Mouse (Mus musculus): ENCODE data around the gene Glipr1l2. TPM values are rescaled to one million over a fixed set of nuclear protein-coding genes. Genes with fewer than 3 reads are reported as not detected.
"Not testable (repeated sequence)": the region's sequence is repeated elsewhere in the genome, so short reads cannot be mapped to it uniquely, and the experiment has no call there.

Glipr1l2 gene
- total RNA-seq (2021) = not detected

DNA sequence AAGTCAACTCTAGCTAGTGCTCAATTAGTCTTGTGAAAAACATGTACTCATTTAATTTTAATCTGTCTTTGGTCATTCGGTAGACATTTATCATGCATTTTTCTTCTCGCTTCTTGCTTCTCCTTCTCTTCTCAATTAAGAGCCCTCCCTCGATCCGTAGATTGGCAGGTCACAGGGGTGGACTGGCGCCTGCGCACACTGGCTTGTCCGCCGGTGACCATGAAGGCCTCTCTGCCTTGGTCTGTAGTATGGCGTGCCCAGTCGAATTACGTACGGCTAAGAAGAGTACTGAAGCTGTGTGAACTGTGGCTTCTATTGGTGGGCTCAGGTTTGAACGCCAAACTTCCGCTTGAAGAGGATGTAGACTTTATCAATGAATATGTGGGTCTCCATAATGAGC is at the start of gene Glipr1l2:
Gene Glipr1l2, plus strand, starts transcription at position 198 of the 400 bp plus-strand sequence.
- no peak for DNase-seq (ENCODE audit: extremely low spot score in 1 of 2, low spot score in 2 of 2)
- intact Hi-C loops (cut with DNase I) = no loop called here

DNA sequence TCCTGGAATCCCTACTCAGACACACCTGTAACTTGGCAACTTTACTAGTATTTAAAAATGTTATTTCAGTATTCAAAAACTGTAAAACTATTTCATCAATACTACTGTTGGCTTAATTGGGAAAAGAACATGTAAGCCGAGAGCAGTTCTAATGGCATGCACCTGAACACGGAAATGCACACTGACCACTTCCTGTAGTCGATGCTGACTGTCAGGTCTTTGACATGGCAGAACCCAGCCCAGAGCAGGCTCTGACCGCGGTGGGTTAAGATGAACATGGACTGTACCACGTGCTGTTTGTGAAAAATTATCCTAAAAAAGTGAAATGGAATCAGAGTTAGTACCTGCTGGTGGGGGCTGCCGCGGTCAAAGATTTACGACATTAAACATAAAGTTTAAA is 39.6 kb upstream of the Glipr1l2 start:
- intact Hi-C loops (cut with DNase I); DNase-seq (ENCODE audit: extremely low spot score in 1 of 2, low spot score in 2 of 2): not testable (repeated sequence)

- DNase-seq (ENCODE audit: extremely low spot score in 1 of 2, low spot score in 2 of 2); intact Hi-C loops (cut with DNase I): not testable (repeated sequence)
Measured at GRCm38 (mm10) chr10:112044283-112044682, 38.9 kb upstream of the Glipr1l2 start.

GRCm38 (mm10) chr10:112051220-112051619 is 31.9 kb upstream of the Glipr1l2 start:
- no peak for DNase-seq (ENCODE audit: extremely low spot score in 1 of 2, low spot score in 2 of 2)
- intact Hi-C loops (cut with DNase I) = no loop called here

GRCm38 (mm10) chr10:112051956-112052355 is 31.2 kb upstream of the Glipr1l2 start:
- DNase-seq (ENCODE audit: extremely low spot score in 1 of 2, low spot score in 2 of 2) = peak in 1 of 2 experiments; percentile 18
- intact Hi-C loops (cut with DNase I) = not testable (repeated sequence)

- intact Hi-C loops (cut with DNase I) = loop anchor here (5.0 kb wide), 2 partner anchors 47 to 102 kb away; partner anchors contain the start of genes Caps2 and Glipr1l3
- DNase-seq (ENCODE audit: extremely low spot score in 1 of 2, low spot score in 2 of 2) = peak; percentile 76 to 87
Measured at GRCm38 (mm10) chr10:112059702-112060582, 23.2 kb upstream of the Glipr1l2 start, which contains the start of gene Glipr1l1. TSS of gene Glipr1l1 (plus strand) at chr10:112060189.

GRCm38 (mm10) chr10:112060583-112060934 is 22.6 kb upstream of the Glipr1l2 start:
- intact Hi-C loops (cut with DNase I) = loop anchor here (5.0 kb wide), 2 partner anchors 47 to 102 kb away; partner anchors contain the start of genes Caps2 and Glipr1l3
- DNase-seq (ENCODE audit: extremely low spot score in 1 of 2, low spot score in 2 of 2) = not testable (repeated sequence)

- intact Hi-C loops (cut with DNase I) = no loop called here
- no peak for DNase-seq (ENCODE audit: extremely low spot score in 1 of 2, low spot score in 2 of 2)
Measured at GRCm38 (mm10) chr10:112080044-112080443, 3.1 kb upstream of the Glipr1l2 start.

GRCm38 (mm10) chr10:112105785-112106184 is 22.6 kb downstream of the Glipr1l2 start:
- peak; percentile 13 to 54 for DNase-seq (ENCODE audit: extremely low spot score in 1 of 2, low spot score in 2 of 2)
- intact Hi-C loops (cut with DNase I) = loop anchor here (5.0 kb wide), 2 partner anchors 43 to 128 kb away; partner anchors contain the start of gene Glipr1l1

DNA sequence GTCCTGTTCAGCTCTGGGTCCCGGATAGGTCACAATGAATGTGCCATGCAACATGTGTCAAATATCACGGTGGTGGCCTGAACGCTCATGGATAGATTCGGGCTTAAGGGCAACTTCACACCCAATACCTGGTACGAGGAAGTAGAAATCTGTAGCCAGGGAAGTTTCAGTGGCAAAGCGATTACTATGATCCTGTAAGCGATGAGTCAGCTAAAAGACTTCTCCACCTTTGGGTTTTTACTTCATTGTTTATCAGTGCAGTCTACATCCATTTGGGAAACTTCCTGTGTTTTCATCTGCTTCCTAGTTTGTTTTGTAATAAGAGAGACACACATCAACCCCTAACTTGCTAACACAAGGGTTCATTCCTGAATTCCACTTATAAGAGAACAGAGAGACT is 27.2 kb downstream of the Glipr1l2 start:
- intact Hi-C loops (cut with DNase I) = no loop called here

GRCm38 (mm10) chr10:112125090-112125489 is 41.9 kb downstream of the Glipr1l2 start:
- intact Hi-C loops (cut with DNase I) = not testable (repeated sequence)

More for the DNA sequence above, 27.2 kb downstream of the Glipr1l2 start:
- no peak for DNase-seq (ENCODE audit: extremely low spot score in 1 of 2, low spot score in 2 of 2)

DNA sequence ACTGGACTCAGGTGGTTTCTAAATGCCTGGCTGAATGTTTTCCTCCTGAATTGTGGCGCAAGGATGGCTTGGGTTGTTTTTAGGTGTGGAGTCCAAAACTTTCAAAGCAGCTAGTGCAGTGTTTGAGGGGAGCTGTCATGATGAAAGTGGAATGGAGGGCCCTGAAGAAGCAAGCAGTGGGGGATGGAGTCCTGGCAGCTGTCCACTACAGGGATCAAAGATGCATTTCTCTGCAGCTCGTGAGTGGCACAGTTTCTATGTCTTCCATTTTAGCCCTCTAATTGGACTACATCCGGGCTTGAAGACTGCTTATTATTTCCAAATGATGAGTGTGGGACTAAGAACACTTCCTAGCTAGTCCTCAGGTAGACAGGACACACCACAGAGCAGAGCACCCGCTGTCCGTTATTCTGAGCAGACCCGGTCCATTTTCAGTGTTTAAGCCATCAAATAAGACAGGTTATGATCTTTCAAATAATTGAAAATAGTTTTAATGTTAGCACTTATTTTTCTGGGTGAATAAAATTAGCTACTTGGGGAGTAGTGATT is 44.6 kb downstream of the Glipr1l2 start:
- intact Hi-C loops (cut with DNase I); DNase-seq (ENCODE audit: extremely low spot score in 1 of 2, low spot score in 2 of 2): not testable (repeated sequence)

More at GRCm38 (mm10) chr10:112125090-112125489, 41.9 kb downstream of the Glipr1l2 start:
- not testable (repeated sequence) for DNase-seq (ENCODE audit: extremely low spot score in 1 of 2, low spot score in 2 of 2)

DNA sequence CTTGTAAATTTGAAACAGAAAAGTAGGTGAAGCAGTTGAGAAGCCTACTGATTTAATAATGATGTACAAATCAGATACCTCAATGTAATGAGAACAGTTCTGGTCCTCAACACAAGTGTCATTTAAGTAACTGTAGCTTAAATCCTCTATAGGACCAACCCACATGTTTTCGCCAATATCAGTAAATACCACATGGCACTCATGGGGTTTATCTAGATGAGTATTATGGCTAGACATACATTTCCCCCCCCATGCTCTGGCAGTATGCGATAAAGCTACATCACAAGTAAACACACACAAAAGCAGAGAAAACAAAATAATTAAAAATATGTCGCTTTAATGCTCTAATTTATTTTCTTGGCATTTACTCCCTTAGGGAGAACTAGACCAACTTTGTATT is 49.0 kb downstream of the Glipr1l2 start:
- intact Hi-C loops (cut with DNase I) = no loop called here
- DNase-seq (ENCODE audit: extremely low spot score in 1 of 2, low spot score in 2 of 2) = no peak

GRCm38 (mm10) chr10:112138050-112138870 is 55.1 kb downstream of the Glipr1l2 start:
- intact Hi-C loops (cut with DNase I) = no loop called here

GRCm38 (mm10) chr10:112138871-112139430 is 55.8 kb downstream of the Glipr1l2 start:
- intact Hi-C loops (cut with DNase I) = no loop called here
- DNase-seq (ENCODE audit: extremely low spot score in 1 of 2, low spot score in 2 of 2) = no peak

More at GRCm38 (mm10) chr10:112138050-112138870, 55.1 kb downstream of the Glipr1l2 start:
- peak; percentile 20 to 45 for DNase-seq (ENCODE audit: extremely low spot score in 1 of 2, low spot score in 2 of 2)

DNA sequence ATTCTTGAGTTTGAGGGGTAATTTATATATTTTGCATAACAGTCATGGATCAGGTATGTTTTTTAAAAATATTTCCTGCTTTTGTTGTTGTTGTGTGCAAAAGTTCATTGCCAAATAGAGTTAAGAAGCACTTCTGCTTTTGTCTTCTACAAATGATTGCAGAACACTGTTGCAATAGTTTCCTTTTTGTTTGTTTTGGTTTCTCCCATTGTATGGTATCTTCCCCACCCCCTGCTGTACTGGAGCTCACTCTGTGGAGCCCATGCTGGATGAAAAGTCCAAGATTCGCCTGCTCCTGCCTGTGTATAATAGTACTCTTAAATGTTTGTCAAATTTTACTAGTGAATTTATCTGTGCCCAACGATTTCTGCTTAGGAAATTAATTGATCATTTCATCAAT is 56.7 kb downstream of the Glipr1l2 start:
- no peak for DNase-seq (ENCODE audit: extremely low spot score in 1 of 2, low spot score in 2 of 2)
- intact Hi-C loops (cut with DNase I) = no loop called here

All from left cerebral cortex, postnatal 10 days (tissue).